Mouse (Mus musculus): ENCODE measurements around the gene Bcam.
"Not testable (repeated sequence)": the region's sequence is repeated elsewhere in the genome, so short reads cannot be mapped to it uniquely, and the experiment has no call there.

Gene Bcam

DNA sequence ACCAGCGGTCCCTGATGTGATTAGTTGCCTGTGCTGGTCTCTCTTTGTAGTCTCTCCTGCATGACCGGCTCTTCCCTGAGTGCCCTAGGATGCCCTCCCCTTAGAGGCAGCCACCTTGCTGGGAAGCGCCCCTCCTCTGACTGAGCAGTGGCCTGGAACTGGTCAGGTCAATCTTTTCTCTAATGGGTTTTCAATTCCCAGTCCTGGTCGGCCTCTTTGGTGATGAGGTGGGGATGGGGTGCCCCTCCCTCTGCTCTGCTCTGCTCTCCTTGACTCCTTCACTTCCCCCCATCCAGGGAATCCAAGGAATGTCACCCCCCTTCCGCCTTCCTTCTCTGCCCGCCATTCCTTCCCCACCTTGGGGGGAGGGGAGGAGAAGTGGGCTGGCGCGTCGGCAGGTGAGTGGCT is at the start of gene Bcam:
TSS of gene Bcam (minus strand) at position 33 of the 408 bp plus-strand sequence.
- DNase-seq (ENCODE audit: low spot score in 2 of 2): no peak

DNA sequence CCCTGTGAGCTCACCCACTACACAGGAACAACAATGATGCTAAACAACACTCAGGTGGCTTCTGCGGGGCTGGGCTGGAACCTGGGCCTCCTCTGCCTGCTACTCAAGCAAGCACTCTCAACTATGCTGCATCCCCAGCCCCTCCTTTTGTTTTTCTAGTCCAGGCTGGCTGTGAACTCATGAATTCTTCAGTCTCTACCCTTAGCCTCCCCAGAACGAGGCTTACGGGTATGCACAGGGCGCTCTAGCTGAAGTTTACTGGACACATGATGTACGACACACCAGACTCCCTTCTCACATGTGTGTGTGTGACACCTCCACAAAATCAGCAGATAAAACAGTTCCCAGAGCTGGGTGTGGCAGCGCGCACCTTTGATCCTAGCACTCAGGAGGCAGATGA is 48.1 kb upstream of the Bcam start:
- no peak for DNase-seq (ENCODE audit: low spot score in 2 of 2)

DNA sequence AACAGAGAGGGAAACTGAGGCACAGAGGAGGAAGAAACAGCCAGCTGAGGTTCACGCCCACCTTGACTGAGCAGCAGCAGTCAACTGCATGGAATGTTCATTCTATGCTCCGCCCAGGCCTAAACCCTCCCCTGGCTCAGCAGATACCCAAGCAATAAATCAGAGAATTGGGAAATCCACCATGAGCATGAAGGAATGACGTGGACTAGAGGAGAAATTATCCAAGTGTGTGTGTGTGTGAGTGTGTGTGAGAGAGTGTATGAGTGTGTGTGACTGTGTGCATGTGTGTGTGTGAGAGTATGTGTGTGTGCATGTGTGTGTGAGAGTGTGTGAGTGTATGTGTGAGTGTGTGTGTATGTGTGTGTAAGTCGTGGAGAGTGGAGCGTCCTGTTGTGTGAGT is 47.6 kb upstream of the Bcam start:
- no peak for DNase-seq (ENCODE audit: low spot score in 2 of 2)

DNA sequence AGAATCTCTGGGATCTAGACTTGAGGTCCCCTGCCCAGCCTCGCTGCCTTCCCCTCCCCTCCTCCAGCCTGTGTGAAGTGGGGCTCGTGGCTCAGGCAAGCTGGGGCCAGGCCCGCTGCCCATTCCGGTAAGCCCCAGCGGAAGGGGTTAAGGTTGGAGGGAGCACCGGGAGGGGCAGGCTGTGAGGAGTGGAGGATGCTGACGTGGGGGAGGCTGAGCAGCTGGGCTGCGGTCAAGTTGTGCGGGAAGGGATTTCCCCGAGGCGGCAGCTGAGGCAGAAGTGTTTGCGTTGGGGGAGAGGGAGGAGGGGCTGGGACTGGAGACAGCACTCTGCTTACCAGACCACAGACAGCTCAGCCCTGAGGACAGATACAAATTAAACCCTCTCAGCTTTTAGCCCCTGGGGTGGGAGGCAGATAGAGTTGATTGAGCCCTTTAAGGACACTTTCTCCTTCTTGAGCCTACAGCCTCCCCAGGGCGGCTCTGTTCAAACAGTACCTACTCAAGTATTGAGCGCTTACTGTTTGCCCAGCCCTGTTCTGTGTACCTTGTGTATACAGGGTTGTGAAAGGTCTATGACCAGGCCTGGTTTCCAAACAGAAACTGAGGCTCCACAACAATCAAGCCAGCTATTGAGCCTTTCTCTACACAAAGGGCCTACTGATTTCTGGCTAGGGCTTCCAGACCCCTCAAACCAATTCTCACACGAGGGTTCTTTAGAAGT is 46.7 kb upstream of the Bcam start:
- DNase-seq (ENCODE audit: low spot score in 2 of 2): no peak

DNA sequence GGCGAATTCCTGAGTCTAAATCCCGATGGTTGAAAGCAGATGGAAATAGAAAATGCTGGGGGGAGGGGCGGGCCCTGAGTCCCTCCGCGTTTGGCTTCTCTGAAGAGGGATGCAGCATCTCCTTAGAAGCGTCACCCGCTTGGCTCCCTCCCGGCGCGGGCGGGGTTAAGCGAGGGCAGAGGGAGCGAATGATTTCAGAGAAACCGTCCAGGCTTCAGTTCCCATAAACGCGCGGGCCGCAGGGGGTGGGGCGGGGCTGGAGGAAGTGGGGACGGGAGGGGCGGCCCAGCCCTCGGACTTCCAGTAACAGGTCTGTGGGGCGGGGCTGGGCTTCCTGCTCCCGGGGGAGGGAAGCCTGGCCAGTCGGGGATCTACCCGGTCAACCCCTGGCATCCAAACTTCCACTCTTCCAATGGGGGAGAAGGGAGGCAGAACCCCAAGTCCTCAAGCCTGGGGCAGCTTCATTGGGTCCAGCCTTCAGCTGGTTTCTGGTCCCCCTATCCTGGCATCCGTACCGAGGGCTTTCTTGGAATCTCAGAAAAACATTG is 45.5 kb upstream of the Bcam start:
- DNase-seq (ENCODE audit: low spot score in 2 of 2): no peak

DNA sequence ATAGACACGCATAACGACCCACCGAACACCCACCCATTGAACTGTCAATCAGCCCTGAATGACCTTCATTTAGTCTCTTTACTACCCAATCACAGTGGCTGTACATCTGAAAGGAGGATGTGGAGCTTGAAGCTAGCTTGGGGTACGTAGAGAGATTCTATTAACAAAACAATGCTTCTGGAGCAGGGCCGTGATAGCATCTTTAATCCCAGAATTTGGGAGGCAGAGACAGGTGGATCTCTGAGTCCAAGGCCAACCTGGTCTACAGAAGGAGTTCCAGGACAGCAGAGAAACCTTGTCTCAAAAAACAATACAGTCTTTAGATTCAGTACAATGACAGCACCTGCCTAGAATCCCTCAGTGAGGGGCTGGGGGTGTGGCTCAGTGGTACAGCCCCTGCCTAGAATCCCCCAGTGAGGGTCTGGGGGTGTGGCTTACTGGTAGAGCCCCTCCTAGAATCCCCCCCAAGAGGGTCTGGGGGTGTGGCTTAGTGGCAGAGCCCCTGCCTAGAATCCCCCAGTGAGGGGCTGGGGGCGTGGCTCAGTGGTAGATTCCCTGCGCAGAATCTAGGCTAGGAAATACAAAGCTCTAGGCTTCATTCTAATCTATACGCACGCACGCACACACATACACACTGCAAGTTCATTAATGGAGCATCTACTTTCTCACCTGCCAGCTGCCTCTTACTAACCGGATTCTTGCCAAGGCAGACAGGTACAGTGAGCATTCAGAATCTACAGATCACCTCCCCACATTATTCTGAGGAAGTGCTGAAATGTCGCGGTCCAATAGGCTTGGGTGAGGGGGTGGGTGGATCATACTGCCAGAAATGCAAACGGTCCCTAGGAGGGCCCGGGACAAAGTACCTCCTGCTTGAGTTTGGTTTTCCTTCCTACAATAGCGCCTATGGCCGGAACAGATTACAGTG is 44.7 kb upstream of the Bcam start:
- DNase-seq (ENCODE audit: low spot score in 2 of 2): no peak

DNA sequence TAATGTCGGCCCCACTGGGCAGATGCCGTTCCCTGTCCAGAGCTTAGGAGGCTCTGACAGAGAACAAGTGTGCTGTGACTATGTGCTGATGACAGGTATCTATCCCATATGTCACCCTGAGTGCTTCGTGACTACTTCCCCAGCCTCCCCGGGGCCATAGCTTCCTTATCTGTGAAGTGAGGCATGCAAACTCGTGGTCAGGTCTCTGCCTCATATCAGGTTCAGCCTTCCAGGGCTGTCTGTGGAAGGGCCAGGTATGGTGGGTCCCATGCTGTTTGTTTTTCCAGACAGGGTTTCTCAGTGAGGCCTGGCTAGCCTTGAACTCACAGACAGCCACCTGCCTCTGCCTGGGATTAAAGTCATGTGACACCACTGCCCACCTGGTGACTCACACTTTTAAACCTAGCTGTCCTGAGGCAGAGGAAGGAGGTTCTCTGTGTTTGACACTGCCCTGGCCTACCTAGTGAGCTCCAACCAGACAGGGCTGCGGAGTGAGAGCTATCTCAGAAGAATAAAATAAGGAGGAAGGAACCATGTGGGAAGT is 42.8 kb upstream of the Bcam start:
- no peak for DNase-seq (ENCODE audit: low spot score in 2 of 2)

DNA sequence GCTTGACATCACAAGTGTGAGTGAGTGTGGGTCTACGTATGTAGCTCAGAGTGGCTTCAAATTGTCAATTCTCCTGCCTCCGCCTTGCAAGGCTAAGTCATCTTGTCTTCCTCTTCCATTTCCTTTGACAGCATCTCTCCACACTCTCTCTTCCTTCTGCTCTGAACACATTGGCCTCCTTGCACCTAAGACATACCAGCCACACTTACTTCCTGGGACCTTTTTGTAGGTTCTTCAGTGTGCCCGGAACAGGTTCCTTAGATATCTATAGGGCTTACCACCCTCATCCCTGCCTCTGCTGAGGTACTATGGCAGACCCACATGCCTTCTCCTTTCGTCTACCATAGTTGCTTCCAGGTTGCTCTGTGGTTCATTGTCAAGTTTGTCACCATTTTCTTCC is 42.3 kb upstream of the Bcam start:
- DNase-seq (ENCODE audit: low spot score in 2 of 2): no peak

DNA sequence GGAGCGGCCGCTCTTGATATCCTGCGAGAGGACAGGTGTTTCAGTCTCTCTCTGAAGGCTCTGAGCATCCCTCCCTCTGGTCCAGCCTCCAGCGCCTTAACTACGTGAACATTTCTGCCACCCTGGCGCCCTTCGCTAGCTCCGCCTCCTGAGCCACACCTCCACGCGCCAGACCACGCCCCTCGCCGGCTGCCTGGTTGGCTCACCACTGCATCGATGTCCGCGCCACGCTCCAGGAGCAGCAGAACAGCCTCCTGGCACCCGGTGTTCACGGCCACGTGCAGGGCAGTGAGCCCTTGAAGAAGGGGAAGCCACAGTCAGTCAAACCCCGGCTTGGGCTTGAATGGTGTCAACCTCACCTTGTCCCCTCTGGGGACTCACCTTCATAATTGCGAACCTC is 40.3 kb upstream of the Bcam start:
- no peak for DNase-seq (ENCODE audit: low spot score in 2 of 2)

DNA sequence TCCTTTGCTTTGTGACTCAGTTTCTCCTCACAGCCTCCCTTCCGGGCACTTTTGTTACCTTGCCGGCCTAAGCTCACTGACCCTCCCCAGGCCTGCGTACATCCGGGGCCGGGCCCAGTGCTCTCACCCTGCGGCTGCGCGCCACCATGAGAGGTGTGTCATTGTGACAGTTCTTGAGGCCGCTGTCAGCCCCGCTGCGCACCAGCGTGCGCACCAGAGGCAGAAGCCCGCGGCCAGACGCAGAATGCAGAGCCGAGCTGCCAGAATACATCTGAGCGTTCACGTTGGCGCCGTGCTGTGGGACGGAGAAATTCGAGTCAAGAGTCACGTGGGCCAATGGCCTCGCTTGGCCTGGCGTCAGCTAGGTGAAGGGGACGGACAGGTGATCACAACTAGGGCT is 38.6 kb upstream of the Bcam start:
- no peak for DNase-seq (ENCODE audit: low spot score in 2 of 2)

DNA sequence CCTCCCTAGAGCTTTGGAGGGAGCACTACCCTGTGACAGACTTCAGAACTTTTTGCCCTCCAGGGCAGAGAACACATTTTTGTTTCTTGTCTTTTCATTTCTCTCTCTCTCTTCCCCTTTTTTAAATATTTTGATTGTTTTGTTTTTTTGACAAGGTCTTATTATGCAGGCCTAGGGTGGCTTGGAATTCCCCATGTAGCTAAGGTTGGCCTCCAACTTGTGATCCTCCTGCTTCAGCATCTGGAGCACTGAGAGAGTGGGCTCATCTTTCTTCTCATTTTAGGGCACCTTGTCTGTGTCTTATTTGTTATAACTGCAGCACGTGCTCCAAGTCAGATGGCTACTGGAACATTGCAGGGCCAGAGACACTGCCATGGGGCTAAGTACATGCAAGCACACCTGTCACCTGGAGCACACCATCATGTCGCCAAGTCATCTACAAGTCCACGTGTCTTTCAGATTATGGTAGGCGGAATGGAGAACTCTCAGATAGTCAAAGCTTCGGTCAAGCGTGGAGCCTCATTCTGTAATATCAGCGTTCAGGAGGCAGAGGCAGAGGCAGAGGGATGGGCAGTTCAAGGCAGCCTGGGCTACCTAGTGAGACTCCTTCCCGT is 35.6 kb upstream of the Bcam start:
- no peak for DNase-seq (ENCODE audit: low spot score in 2 of 2)

DNA sequence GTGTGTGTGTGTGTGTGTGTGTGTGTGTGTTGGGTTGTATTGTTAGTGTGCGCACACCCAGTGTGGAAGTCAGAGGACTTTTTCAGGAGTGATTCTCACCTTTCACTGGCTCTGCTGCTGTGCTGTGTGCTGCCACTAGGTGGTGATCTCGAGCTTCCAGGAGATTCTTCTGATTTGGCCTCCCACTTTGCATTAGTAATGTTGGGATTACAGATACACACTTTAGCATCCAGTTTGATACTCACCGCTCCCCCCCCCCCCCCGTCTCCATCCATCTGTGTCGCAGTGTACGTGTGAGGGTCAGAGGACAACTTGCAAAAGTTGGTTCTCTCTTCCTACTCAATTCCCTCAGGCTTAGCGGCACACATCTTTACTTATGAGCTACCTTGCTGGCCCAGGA is 32.2 kb upstream of the Bcam start:
- DNase-seq (ENCODE audit: low spot score in 2 of 2): peak in 1 of 2 experiments; percentile 49

DNA sequence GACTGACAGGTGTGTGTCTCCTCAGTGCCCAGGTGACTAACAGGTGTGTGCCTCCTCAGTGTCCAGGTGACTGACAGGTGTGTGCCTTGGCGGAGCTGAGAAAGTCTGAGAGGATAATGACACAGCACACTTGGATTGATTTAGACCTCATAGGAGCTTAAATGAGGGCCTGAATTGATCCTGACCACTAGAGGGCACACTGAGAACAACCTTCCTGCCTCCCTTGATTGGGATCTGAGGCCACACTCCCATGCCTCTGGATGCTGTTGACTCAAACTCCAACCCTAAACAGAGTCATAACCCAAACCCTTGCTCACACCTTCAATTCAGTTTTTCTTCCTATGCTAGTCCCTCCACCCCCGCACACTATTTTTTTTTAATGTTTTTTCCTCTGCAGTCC is 29.9 kb upstream of the Bcam start:
- DNase-seq (ENCODE audit: low spot score in 2 of 2): no peak

DNA sequence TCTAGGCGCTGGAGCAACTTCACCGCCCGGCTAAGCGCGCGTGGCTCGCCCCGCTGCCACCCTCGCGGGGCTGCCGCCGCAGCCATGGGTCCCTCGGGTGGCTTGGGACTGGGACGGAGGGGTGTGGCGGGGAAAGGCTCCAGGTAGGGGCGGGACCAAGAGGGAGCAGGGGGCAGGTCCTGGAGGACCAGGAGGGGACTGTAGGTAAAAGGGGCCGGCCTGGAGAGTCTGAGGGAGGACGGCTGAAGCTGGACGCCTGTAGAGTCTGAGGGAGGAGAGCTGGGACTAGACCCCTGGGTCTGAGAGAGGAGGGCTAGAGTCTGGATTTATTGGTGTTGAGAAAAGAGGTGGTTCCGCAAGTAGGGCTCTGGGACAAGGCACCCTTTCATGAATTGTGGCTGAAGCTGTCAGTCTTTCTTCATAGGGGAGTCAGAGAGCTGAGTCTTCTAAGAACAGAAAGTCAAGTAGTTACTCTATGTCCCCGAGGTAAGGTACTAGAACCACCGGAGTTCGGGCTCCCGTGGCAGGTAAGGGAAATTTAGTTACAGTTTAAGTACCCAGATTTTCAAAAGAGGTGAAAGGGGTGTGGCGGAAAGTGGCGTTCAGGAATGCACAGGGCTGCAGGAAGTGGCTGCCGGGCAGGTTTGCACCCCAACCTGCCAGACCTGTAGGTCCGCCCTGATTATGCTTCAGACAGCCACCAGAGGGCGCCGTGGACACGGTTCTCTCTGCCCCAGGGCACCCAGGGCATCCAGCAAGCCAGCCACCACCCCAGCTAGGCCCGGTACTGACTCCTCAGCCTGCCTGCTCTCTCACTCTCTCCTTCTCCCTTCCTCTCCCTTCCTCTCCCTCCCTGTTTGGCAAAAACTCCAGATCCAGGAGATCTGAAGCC is 26.1 kb upstream of the Bcam start, which contains the start of gene Cblc:
TSS of gene Cblc (minus strand) at position 113 of the 892 bp plus-strand sequence.
- DNase-seq (ENCODE audit: low spot score in 2 of 2): peak in 1 of 2 experiments; percentile 32

DNA sequence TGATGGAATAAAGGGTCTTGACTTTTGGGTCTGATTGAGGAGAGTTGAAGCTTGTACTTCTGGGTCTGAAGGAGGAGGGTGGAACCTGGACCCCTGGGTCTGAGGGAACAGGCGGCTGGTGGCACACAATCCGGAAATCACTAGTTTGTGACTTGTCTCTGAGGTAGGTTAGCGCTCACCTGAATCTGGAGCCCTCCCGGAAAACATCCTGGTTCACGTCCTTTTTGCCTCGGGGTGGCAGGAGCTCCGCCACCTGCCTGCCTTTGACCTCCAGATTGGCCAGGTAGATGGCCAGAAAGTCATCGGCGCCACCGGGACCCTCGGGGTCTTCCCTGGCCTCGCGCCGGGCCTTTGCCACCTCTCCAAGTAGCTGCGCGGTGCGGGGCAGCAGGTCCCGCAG is 25.4 kb upstream of the Bcam start:
- no peak for DNase-seq (ENCODE audit: low spot score in 2 of 2)

DNA sequence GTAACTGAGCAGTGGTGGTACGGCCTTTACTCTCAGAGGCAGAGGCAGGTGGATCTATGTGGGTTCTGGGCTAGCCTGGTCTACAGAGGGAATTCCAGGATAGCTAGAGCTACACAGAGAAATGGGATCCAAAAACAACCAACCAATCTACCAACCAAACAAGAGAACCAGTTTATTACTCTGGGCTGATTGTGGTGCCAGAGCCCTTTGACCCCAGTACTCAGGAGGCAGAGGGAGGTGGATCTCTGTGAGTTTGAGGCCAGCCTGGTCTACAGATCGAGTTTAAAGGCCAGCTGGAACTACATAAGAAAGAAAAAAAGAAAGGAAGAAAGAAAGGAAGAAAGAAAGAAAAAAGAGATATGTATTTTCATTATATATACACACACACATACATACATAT is 24.4 kb upstream of the Bcam start:
- no peak for DNase-seq (ENCODE audit: low spot score in 2 of 2)

DNA sequence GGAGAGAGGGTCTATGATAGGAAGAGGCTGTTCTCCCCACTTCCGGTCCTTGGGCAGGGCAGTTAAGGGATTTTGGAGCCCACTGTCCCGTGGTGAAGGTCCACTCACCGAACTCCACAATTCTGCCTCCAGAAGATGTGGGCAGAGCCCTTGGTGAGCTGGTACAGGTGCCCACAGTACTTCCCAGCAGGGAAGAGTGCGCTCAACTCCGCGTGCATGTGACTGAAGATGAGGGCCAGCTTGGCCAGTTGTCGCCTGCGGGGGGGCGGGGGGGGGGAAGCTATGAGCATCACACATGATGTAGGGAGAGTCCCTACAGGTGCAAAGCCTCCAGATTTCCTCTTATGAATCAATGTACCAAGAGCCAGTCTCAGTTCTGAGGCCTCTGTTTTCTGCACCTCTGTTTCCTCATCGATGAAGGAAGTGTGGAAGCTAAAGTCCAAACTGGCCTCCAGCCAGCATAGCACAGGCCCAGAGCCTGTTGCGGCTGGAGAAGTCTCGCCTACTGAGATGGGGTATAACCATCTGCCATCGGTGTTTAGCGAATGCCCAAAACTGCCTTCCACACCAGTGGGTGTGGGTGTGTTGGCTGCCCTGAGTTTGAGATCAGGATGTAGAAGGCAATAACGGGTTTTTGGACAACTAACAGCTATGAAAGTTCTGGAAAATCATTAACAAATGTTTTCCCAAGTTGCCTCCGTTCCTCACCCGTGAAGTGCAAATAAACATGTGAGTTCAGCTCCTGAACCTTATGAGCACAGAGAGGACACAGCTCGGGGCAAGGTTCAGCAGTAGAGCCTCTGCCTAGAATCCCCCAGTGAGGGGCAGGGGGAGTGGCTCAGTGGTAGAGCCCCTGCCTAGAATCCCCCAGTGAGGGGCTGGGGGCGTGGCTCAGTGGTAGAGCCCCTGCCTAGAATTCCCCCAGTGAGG is 22.1 kb upstream of the Bcam start:
- no peak for DNase-seq (ENCODE audit: low spot score in 2 of 2)

DNA sequence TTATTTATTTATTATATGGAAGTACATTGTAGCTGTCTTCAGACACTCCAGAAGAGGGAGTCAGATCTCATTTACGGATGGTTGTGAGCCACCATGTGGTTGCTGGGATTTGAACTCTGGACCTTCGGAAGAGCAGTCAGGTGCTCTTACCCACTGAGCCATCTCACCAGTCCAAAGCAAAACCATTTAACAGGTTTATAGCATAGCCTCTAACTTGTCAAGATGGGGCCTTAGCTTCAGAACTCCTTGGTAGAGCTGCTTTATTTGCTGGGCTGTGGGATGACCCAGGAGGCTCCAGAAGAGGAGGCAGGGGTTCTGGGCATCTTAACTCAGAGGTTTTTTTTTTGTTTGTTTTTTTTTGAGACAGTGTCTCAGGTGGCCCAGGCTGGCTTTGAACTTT is 20.7 kb upstream of the Bcam start:
- not testable (repeated sequence) for DNase-seq (ENCODE audit: low spot score in 2 of 2)

DNA sequence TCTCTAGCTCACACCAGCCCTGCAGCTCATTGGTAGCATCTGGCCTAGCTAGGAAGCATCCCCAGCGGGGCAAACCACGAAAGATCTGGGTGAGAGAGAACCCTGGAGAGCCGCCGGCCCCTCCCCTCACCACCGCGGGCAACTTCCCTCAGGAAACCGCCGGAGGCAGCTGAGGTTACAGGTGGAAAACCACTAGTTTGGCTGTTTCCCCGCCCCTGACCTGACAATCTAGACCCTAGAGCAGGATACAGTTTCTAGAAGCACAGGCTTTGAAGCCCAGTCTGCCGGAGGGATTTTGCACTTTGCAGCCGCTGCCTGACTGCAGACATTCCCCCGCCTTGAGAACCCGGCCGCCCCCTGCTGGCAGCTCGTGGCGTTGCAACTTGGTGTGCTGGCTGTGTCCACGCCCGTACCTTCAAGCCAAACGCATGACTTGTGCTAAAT is 19.1 kb upstream of the Bcam start:
- peak; percentile 57 to 64 for DNase-seq (ENCODE audit: low spot score in 2 of 2)

Measured in right cerebral cortex, postnatal 36 days (tissue).